Mouse (Mus musculus) spleen, adult 2 months (tissue): ENCODE results near the gene E130208F15Rik.

Experiments
- CTCF ChIP-seq: fragments of 200-500 bp; IDR thresholded peaks from 2 replicates; pipeline ENCODE4 v1.5.1; 2011; ENCODE audit warnings: mild to moderate bottlenecking, inconsistent platforms; ENCODE audit not compliant: insufficient read depth, insufficient read length, insufficient replicate concordance; ENCODE audit errors: extremely low read depth
- POLR2A ChIP-seq: fragments of 200-500 bp; IDR thresholded peaks from 2 replicates; pipeline ENCODE4 v1.6.1; 2011; ENCODE audit warnings: low read depth, low read length, inconsistent platforms

DNA sequence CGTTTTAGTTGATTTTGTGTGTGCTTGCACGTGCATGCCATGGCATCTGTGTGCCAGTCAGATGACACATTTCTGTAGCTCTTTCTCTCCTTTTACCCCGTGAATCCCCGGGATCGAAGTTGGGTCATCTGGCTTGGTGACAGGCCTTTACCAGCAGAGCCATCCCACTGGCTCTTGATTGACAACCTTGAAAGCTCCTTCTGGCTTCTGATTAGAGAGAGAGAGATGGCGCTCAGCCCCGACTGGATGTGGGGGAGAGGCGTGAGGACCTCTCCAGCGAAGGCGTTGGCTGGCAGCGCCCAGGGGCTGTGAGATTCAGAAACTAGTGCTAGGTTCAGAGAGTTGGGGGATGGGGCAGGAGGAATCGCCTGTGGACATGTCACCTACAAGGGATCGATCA, 27.7 kb upstream of the E130208F15Rik start:
- TF ChIP-seq CTCF: no peak
- TF ChIP-seq POLR2A: no peak
